Mouse (Mus musculus) C2C12 (cell line): ENCODE data around the gene Cdk4. TPM values are rescaled to one million over a fixed set of nuclear protein-coding genes. Genes with fewer than 3 reads are reported as not detected.

ENCODE experiments used
- H3K27me3 ChIP-seq: one replicate; pipeline ENCODE4 v1.6.1; 2011; ENCODE audit not compliant: control insufficient read depth, insufficient read depth, insufficient read length
- H3K36me3 ChIP-seq: one replicate; pipeline ENCODE4 v1.6.1; 2011; ENCODE audit not compliant: control insufficient read depth, insufficient read depth
- H3K4me3 ChIP-seq: one replicate; pipeline ENCODE4 v1.5.1; 2011; ENCODE audit warnings: mild to moderate bottlenecking, control low read depth; ENCODE audit not compliant: poor library complexity, insufficient read depth, severe bottlenecking
- H3K79me2 ChIP-seq: one replicate; pipeline ENCODE4 v1.6.1; 2011; ENCODE audit not compliant: control insufficient read depth, insufficient read depth
- H3K79me3 ChIP-seq: one replicate; pipeline ENCODE4 v1.6.1; 2011; ENCODE audit warnings: low read depth, control low read depth
- H3ac ChIP-seq: one replicate; pipeline ENCODE3; 2011; ENCODE audit warnings: low read depth; ENCODE audit not compliant: control insufficient read depth, insufficient read length
- CEBPB ChIP-seq: IDR thresholded peaks from one replicate; pipeline ENCODE4 v1.6.1; 2011; ENCODE audit warnings: low read depth, mild to moderate bottlenecking, control low read depth, moderate library complexity
- CTCF ChIP-seq: IDR thresholded peaks from one replicate; pipeline ENCODE4 v1.5.1; 2011; ENCODE audit not compliant: control insufficient read depth, insufficient read depth, insufficient read length
- FOSL1 ChIP-seq: IDR thresholded peaks from one replicate; pipeline ENCODE4 v1.8.0; 2011; ENCODE audit warnings: mild to moderate bottlenecking, low read length; ENCODE audit not compliant: poor library complexity, insufficient read depth, severe bottlenecking
- MAX ChIP-seq: IDR thresholded peaks from one replicate; pipeline ENCODE4 v1.6.1; 2011; ENCODE audit warnings: mild to moderate bottlenecking, control low read depth
- MYOD1 ChIP-seq: IDR thresholded peaks from one replicate; pipeline ENCODE4 v1.6.1; 2011; ENCODE audit warnings: low read depth; ENCODE audit not compliant: control insufficient read depth, insufficient read length
- MYOG ChIP-seq: IDR thresholded peaks from one replicate; pipeline ENCODE4 v1.6.1; 2011; ENCODE audit not compliant: control insufficient read depth, insufficient read length; ENCODE audit errors: extremely low read depth
- USF1 ChIP-seq: IDR thresholded peaks from one replicate; pipeline ENCODE4 v1.6.1; 2011; ENCODE audit warnings: low read depth, mild to moderate bottlenecking, control low read depth, moderate library complexity
- polyA plus RNA-seq: library from polyadenylated mRNA; unstranded; fragments of >200 nt; fragmentation: generic; extraction: Trizol; gene quantifications from one replicate; pipeline ENCODE4 v1.2.1, GENCODE M21; 2012; ENCODE audit warnings: missing spikeins

Cdk4 gene
- polyA plus RNA-seq, 1 experiment: 714 TPM

- H3K79me2 ChIP-seq: peaks cover 21% of the 10 kb centered on the region
These were observed 20.7 kb upstream of the Cdk4 start for GRCm38 (mm10) chr10:127042468-127043115.

GRCm38 (mm10) chr10:127043187-127043586 lies 20.1 kb upstream of the Cdk4 start:
- H3K4me3 ChIP-seq: peak overlapping the region; percentile 71
- H3ac ChIP-seq: peak overlapping the region; percentile 8
- H3K79me3 ChIP-seq: peaks cover 2% of the 10 kb centered on the region
- peaks cover 21% of the 10 kb centered on the region for H3K79me2 ChIP-seq
- TF ChIP-seq MYOD1 (no peak), MYOG (no peak), MAX (no peak), FOSL1 (no peak), CTCF (no peak), USF1 (no peak), CEBPB (no peak)
- no peaks in the 10 kb centered on the region for H3K27me3 ChIP-seq
- H3K36me3 ChIP-seq: peaks cover 27% of the 10 kb centered on the region

More at GRCm38 (mm10) chr10:127042468-127043115, 20.7 kb upstream of the Cdk4 start:
- Histone ChIP-seq H3K4me3 (peak overlapping the region; percentile 71), H3K79me3 (peaks cover 2% of the 10 kb centered on the region), H3K36me3 (peaks cover 27% of the 10 kb centered on the region), H3ac (peak overlapping the region; percentile 40), H3K27me3 (no peaks in the 10 kb centered on the region)
- TF ChIP-seq FOSL1 (no peak), USF1 (no peak), MYOG (no peak), MAX (no peak), CTCF (no peak), CEBPB (no peak), MYOD1 (no peak)

GRCm38 (mm10) chr10:127047954-127048353 lies 15.4 kb upstream of the Cdk4 start, which contains the start of gene Cyp27b1:
Gene Cyp27b1 (plus strand): TSS chr10:127048250.
- Histone ChIP-seq H3K79me2 (peaks cover 11% of the 10 kb centered on the region), H3K36me3 (peaks cover 27% of the 10 kb centered on the region), H3ac (no peak within 1 kb of the TSS), H3K79me3 (peaks cover 2% of the 10 kb centered on the region), H3K27me3 (peaks cover 17% of the 10 kb centered on the region), H3K4me3 (no peak within 1 kb of the TSS)
- TF ChIP-seq MYOD1: no peak
- no peak for TF ChIP-seq CTCF
- no peak for TF ChIP-seq USF1

- Histone ChIP-seq H3K36me3 (peaks cover 18% of the 10 kb centered on the region), H3K79me3 (no peaks in the 10 kb centered on the region), H3ac (no peak overlapping the region), H3K79me2 (peaks cover 3% of the 10 kb centered on the region), H3K4me3 (no peak overlapping the region), H3K27me3 (peaks cover 17% of the 10 kb centered on the region)
- TF ChIP-seq FOSL1 (no peak), MYOD1 (no peak), CEBPB (no peak), CTCF (no peak), USF1 (no peak), MAX (no peak), MYOG (no peak)
These were observed 14.5 kb upstream of the Cdk4 start for GRCm38 (mm10) chr10:127048608-127049394.

GRCm38 (mm10) chr10:127049395-127050118 lies 13.8 kb upstream of the Cdk4 start:
- Histone ChIP-seq H3K27me3 (peaks cover 17% of the 10 kb centered on the region), H3ac (no peak overlapping the region), H3K79me2 (no peaks in the 10 kb centered on the region), H3K4me3 (no peak overlapping the region), H3K79me3 (no peaks in the 10 kb centered on the region), H3K36me3 (peaks cover 12% of the 10 kb centered on the region)
- TF ChIP-seq FOSL1: no peak
- TF ChIP-seq MYOG: no peak
- no peak for TF ChIP-seq CTCF
- no peak for TF ChIP-seq MAX
- TF ChIP-seq MYOD1: no peak
- TF ChIP-seq CEBPB: no peak
- TF ChIP-seq USF1: no peak
